25 mouse cellular contexts compared by ENCODE assay signal in the genomic region with DNA sequence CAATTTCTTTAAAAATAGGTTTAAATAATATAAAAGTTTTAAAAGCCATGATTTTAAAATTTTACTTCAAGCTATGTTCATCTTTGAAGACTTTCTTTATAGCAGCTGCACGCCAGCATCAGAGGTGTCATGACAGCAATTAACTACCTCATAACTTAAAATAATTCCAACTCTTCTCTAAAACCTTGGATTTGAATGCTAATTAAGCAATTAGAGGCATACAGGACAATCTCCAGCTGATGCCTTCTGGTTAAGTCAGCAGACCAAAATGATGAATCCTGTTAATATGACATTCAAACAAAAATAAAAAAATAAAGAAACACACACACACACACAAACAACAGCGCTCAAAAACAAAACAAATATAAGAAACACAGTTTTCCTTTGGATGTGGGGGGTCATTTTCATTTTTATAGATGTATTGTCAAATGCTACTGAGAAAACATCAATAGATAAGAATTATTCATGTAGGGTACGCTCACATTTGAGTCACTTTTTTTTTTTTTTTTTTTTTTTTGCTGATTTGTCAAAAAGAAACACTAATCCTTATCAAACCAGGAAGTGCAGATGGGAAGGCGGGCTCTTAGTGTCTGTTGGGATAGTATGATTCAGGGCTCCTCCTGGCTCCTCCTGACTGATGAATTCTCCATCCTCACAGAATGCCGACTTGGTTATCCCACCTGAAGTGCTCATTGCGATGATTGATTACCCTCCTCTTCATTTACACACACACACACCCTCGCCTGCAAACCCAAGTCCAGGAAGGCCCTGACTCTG. TPM values are rescaled to one million over a fixed set of nuclear protein-coding genes. Genes with fewer than 3 reads are reported as not detected.
A peak's percentile ranks its signal among the peaks of the same experiment; 100 is the strongest.
DNase-seq lines count a peak whose midpoint lies in the region; ATAC-seq and TF ChIP-seq lines count a peak whose summit lies in the region.
"Had no signal": no experiment of that assay in that cellular context is flagged by ENCODE, and none has a peak within 500 bp of the region (broad histone marks: within the 10 kb centered on the region; RNA-seq: fewer than 3 reads in every experiment).

No protein-coding gene starts in this region.

- no peaks in the 10 kb centered on the region for H3K36me3 ChIP-seq in neural tube, embryonic 11.5 days (ENCODE audit: control insufficient read depth, insufficient read depth, low read length)
- no peaks in the 10 kb centered on the region for H3K36me3 ChIP-seq in forebrain, embryonic 15.5 days
- no peaks in the 10 kb centered on the region for H3K36me3 ChIP-seq in hindbrain, postnatal 0 days (ENCODE audit: insufficient read depth, low read length)
- H3K36me3 ChIP-seq in neural tube, embryonic 13.5 days, result no peaks in the 10 kb centered on the region
- H3K36me3 ChIP-seq in lung, postnatal 0 days (ENCODE audit: insufficient read depth, low read length), result no peaks in the 10 kb centered on the region
- H3K36me3 ChIP-seq: embryonic facial prominence, embryonic 13.5 days; heart, embryonic 15.5 days; kidney, embryonic 15.5 days; limb, embryonic 13.5 days; lung, embryonic 15.5 days; stomach, embryonic 15.5 days had no signal

- H3K9me3 ChIP-seq in neural tube, embryonic 11.5 days (ENCODE audit: control insufficient read depth, low read length), result no peaks in the 10 kb centered on the region
- H3K9me3 ChIP-seq in forebrain, embryonic 15.5 days, result no peaks in the 10 kb centered on the region
- no peaks in the 10 kb centered on the region for H3K9me3 ChIP-seq in hindbrain, postnatal 0 days (ENCODE audit: low read length)
- H3K9me3 ChIP-seq in neural tube, embryonic 13.5 days, result no peaks in the 10 kb centered on the region
- H3K9me3 ChIP-seq in lung, postnatal 0 days (ENCODE audit: low read length), result no peaks in the 10 kb centered on the region
- H3K9me3 ChIP-seq: embryonic facial prominence, embryonic 13.5 days; heart, embryonic 15.5 days; kidney, embryonic 15.5 days; limb, embryonic 13.5 days; lung, embryonic 15.5 days; stomach, embryonic 15.5 days had no signal

- no peak for TF ChIP-seq CTCF in hindbrain, postnatal 0 days (IDR thresholded peaks at IDR 0.05; ENCODE audit: low read depth)
- TF ChIP-seq CTCF in lung, postnatal 0 days (IDR thresholded peaks at IDR 0.05), result no peak

- 0 out of 2 replicates have a peak overlapping the region, but pooled peaks have one; percentile 8 for H3K27ac ChIP-seq in neural tube, embryonic 11.5 days (ENCODE audit: low read depth, low read length)
- H3K27ac ChIP-seq in forebrain, embryonic 15.5 days (replicated peaks), result no peak overlapping the region
- H3K27ac ChIP-seq in hindbrain, postnatal 0 days, result no peak overlapping the region
- peak overlapping the region; percentile 61 for H3K27ac ChIP-seq in neural tube, embryonic 13.5 days (replicated peaks)
- H3K27ac ChIP-seq in lung, postnatal 0 days (ENCODE audit: low read length), result no peak overlapping the region
- H3K27ac ChIP-seq: embryonic facial prominence, embryonic 13.5 days; gastrocnemius, adult 2 months; heart, embryonic 15.5 days; kidney, embryonic 15.5 days; liver, embryonic 14.5 days; lung, embryonic 15.5 days; macrophage; stomach, embryonic 15.5 days had no signal

- H3K9ac ChIP-seq in neural tube, embryonic 11.5 days (ENCODE audit: low read length), result no peak overlapping the region
- H3K9ac ChIP-seq in forebrain, embryonic 15.5 days (replicated peaks), result no peak overlapping the region
- H3K9ac ChIP-seq in hindbrain, postnatal 0 days (replicated peaks; ENCODE audit: low read length), result no peak overlapping the region
- no peak overlapping the region for H3K9ac ChIP-seq in neural tube, embryonic 13.5 days
- H3K9ac ChIP-seq in lung, postnatal 0 days (replicated peaks; ENCODE audit: low read depth), result no peak overlapping the region
- H3K9ac ChIP-seq: embryonic facial prominence, embryonic 13.5 days; heart, embryonic 15.5 days; kidney, embryonic 15.5 days; limb, embryonic 13.5 days; liver, embryonic 14.5 days; lung, embryonic 15.5 days; stomach, embryonic 15.5 days had no signal

- ATAC-seq in neural tube, embryonic 11.5 days (ENCODE audit: insufficient read depth, low FRiP score, low TSS enrichment), result peak; percentile 20; the same call in 1 of the 2 replicates
- ATAC-seq in forebrain, embryonic 15.5 days (replicated peaks), result peak; percentile 60
- ATAC-seq in hindbrain, postnatal 0 days, result no peak
- no peak for ATAC-seq in neural tube, embryonic 13.5 days (ENCODE audit: low read depth)
- ATAC-seq in lung, postnatal 0 days, result no peak
- no peak for ATAC-seq in erythroblast, adult 5-6 weeks (replicated peaks; ENCODE audit: low FRiP score, poor library complexity, severe bottlenecking)
- ATAC-seq: intestine, embryonic 16.5 days had no signal

- H3K4me1 ChIP-seq in neural tube, embryonic 11.5 days (ENCODE audit: control insufficient read depth, insufficient read depth, low read length), result no peaks in the 10 kb centered on the region
- H3K4me1 ChIP-seq in forebrain, embryonic 15.5 days, result peaks cover 11% of the 10 kb centered on the region
- H3K4me1 ChIP-seq in hindbrain, postnatal 0 days (ENCODE audit: insufficient read depth, low read length), result peaks cover 3% of the 10 kb centered on the region; the same call in 1 of the 2 replicates
- peaks cover 8% of the 10 kb centered on the region; the same call in 1 of the 2 replicates for H3K4me1 ChIP-seq in neural tube, embryonic 13.5 days (replicated peaks)
- no peaks in the 10 kb centered on the region for H3K4me1 ChIP-seq in lung, postnatal 0 days (ENCODE audit: insufficient read depth, low read depth, low read length)
- H3K4me1 ChIP-seq: embryonic facial prominence, embryonic 13.5 days; heart, embryonic 15.5 days; kidney, embryonic 15.5 days; lung, embryonic 15.5 days; stomach, embryonic 15.5 days had no signal

- no peak for DNase-seq in neural tube, embryonic 11.5 days (ENCODE audit: low spot score)
- DNase-seq in neural tube, embryonic 10.5 days (ENCODE audit: extremely low spot score, low spot score), result no peak
- peak; percentile 16 for DNase-seq in hindbrain, postnatal 0 days (ENCODE audit: low spot score)
- DNase-seq in lung, postnatal 0 days (ENCODE audit: low spot score), result no peak
- no peak for DNase-seq in frontal cortex, postnatal 25 days (ENCODE audit: low spot score in 2 of 2)
- DNase-seq: adrenal gland, adult 2 months; cerebellum, adult 8-10 months; gastrocnemius, adult 2 months; heart, adult 18-20 months; heart, postnatal 4 days; layer of hippocampus, postnatal 36 days; retina, postnatal 1 day; thymus, adult 2 months had no signal

- no peak overlapping the region for H3K4me3 ChIP-seq in neural tube, embryonic 11.5 days (ENCODE audit: low read depth, low read length)
- H3K4me3 ChIP-seq in forebrain, embryonic 15.5 days, result no peak overlapping the region
- H3K4me3 ChIP-seq in hindbrain, postnatal 0 days (ENCODE audit: low read length), result no peak overlapping the region
- H3K4me3 ChIP-seq in neural tube, embryonic 13.5 days, result no peak overlapping the region
- H3K4me3 ChIP-seq in lung, postnatal 0 days (ENCODE audit: low read depth, low read length), result no peak overlapping the region
- H3K4me3 ChIP-seq: embryonic facial prominence, embryonic 13.5 days; gastrocnemius, adult 2 months; heart, embryonic 15.5 days; kidney, embryonic 15.5 days; limb, embryonic 13.5 days; lung, embryonic 15.5 days; stomach, embryonic 15.5 days had no signal

- 73% methylated on average over 7 of the region's 7 CpGs for WGBS in neural tube, embryonic 11.5 days
- WGBS in forebrain, embryonic 15.5 days, result 61% methylated on average over 7 of the region's 7 CpGs
- WGBS in hindbrain, postnatal 0 days, result 59% methylated on average over 7 of the region's 7 CpGs
- WGBS in neural tube, embryonic 13.5 days, result 50% methylated on average over 7 of the region's 7 CpGs
- 66% methylated on average over 7 of the region's 7 CpGs for WGBS in lung, postnatal 0 days

- no peaks in the 10 kb centered on the region for H3K27me3 ChIP-seq in neural tube, embryonic 11.5 days (ENCODE audit: control insufficient read depth, insufficient read depth, low read length)
- no peaks in the 10 kb centered on the region for H3K27me3 ChIP-seq in forebrain, embryonic 15.5 days
- H3K27me3 ChIP-seq in hindbrain, postnatal 0 days (ENCODE audit: insufficient read depth, low read length), result no peaks in the 10 kb centered on the region
- H3K27me3 ChIP-seq in neural tube, embryonic 13.5 days, result no peaks in the 10 kb centered on the region
- no peaks in the 10 kb centered on the region for H3K27me3 ChIP-seq in lung, postnatal 0 days (replicated peaks; ENCODE audit: insufficient read depth, low read length)
- H3K27me3 ChIP-seq: embryonic facial prominence, embryonic 13.5 days; heart, embryonic 15.5 days; kidney, embryonic 15.5 days; limb, embryonic 13.5 days; lung, embryonic 15.5 days; stomach, embryonic 15.5 days had no signal

- no peak for TF ChIP-seq EP300 in lung, postnatal 0 days (IDR thresholded peaks at IDR 0.05)

- no peak overlapping the region for H3K4me2 ChIP-seq in neural tube, embryonic 11.5 days (ENCODE audit: low read depth)
- H3K4me2 ChIP-seq in forebrain, embryonic 15.5 days (replicated peaks), result no peak overlapping the region
- no peak overlapping the region for H3K4me2 ChIP-seq in hindbrain, postnatal 0 days (ENCODE audit: low read depth, low read length)
- no peak overlapping the region for H3K4me2 ChIP-seq in neural tube, embryonic 13.5 days
- no peak overlapping the region for H3K4me2 ChIP-seq in lung, postnatal 0 days (replicated peaks; ENCODE audit: low read depth, low read length)
- H3K4me2 ChIP-seq: embryonic facial prominence, embryonic 13.5 days; heart, embryonic 15.5 days; kidney, embryonic 15.5 days; limb, embryonic 13.5 days; lung, embryonic 15.5 days; stomach, embryonic 15.5 days had no signal

RNA-seq across cellular contexts. Expression of gene Gas2, which starts 38.1 kb away (rescaled TPM):
- polyA plus RNA-seq in neural tube, embryonic 11.5 days (2014; fragmentation: Nextera tagmentation; extraction: Ambion mirVana), result 49.0 and 58.7 TPM in 2 replicates
- 15.5 and 19.7 TPM in 2 replicates for polyA plus RNA-seq in forebrain, embryonic 15.5 days (2015; fragmentation: Nextera tagmentation; extraction: Ambion mirVana)
- 11.9 and 27.4 TPM in 2 replicates for total RNA-seq in hindbrain, postnatal 0 days (2014; rRNA removed)
- 13.4 and 13.9 TPM in 2 replicates for polyA plus RNA-seq in hindbrain, postnatal 0 days (2015; fragmentation: Nextera tagmentation; extraction: Ambion mirVana)
- 19.8 and 28.1 TPM in 2 replicates for polyA plus RNA-seq in neural tube, embryonic 13.5 days (2015; fragmentation: Nextera tagmentation; extraction: Ambion mirVana)
- polyA plus RNA-seq in lung, postnatal 0 days (2015; fragmentation: Nextera tagmentation; extraction: Ambion mirVana), result 4.0 and 4.6 TPM in 2 replicates
- total RNA-seq in erythroblast, adult 5-6 weeks (2015; ENCODE audit: low replicate concordance), result 2.7 and 3.3 TPM in 2 replicates
- total RNA-seq in erythroblast, adult 5-6 weeks (2017; ENCODE audit: low replicate concordance), result 1.8 and 2.9 TPM in 2 replicates

RNA-seq across cellular contexts. Expression of gene Fancf, which starts 38.3 kb away (rescaled TPM):
- 14.7 and 17.3 TPM in 2 replicates for polyA plus RNA-seq in neural tube, embryonic 11.5 days (2014; fragmentation: Nextera tagmentation; extraction: Ambion mirVana)
- 11.2 and 11.8 TPM in 2 replicates for polyA plus RNA-seq in forebrain, embryonic 15.5 days (2015; fragmentation: Nextera tagmentation; extraction: Ambion mirVana)
- 12.8 and 22.6 TPM in 2 replicates for total RNA-seq in hindbrain, postnatal 0 days (2014; rRNA removed)
- 7.1 and 7.9 TPM in 2 replicates for polyA plus RNA-seq in hindbrain, postnatal 0 days (2015; fragmentation: Nextera tagmentation; extraction: Ambion mirVana)
- polyA plus RNA-seq in neural tube, embryonic 13.5 days (2015; fragmentation: Nextera tagmentation; extraction: Ambion mirVana), result 11.2 and 12.5 TPM in 2 replicates
- 4.6 and 5.1 TPM in 2 replicates for polyA plus RNA-seq in lung, postnatal 0 days (2015; fragmentation: Nextera tagmentation; extraction: Ambion mirVana)
- total RNA-seq in erythroblast, adult 5-6 weeks (2015; ENCODE audit: low replicate concordance), result 1.7 and 4.4 TPM in 2 replicates
- 1.5 and 2.2 TPM in 2 replicates for total RNA-seq in erythroblast, adult 5-6 weeks (2017; ENCODE audit: low replicate concordance)

Comparison
In these comparisons a context has a peak if more than half of its experiments do, and no peak if none do; other contexts are left out.
1. ATAC-seq: peak in neural tube, embryonic 11.5 days (single experiment) and forebrain, embryonic 15.5 days (single experiment); none in hindbrain, postnatal 0 days (single experiment), neural tube, embryonic 13.5 days (single experiment), lung, postnatal 0 days (single experiment) and erythroblast, adult 5-6 weeks (single experiment).
2. H3K27ac ChIP-seq: peak in neural tube, embryonic 11.5 days (single experiment) and neural tube, embryonic 13.5 days (single experiment); none in forebrain, embryonic 15.5 days (single experiment), hindbrain, postnatal 0 days (single experiment) and lung, postnatal 0 days (single experiment).